Mouse (Mus musculus) kidney, adult 2 months (tissue): ENCODE measurements around the gene BC048403. TPM values are rescaled to one million over a fixed set of nuclear protein-coding genes. Genes with fewer than 3 reads are reported as not detected.
A peak's percentile ranks its signal among the peaks of the same experiment; 100 is the strongest.

Experiments
- DNase-seq: peaks from one replicate; pipeline ENCODE4 v3.0.0; 2021
- H3K27ac ChIP-seq: fragments of 200-500 bp; 2 replicates; pipeline ENCODE4 v1.5.1; 2012; ENCODE audit warnings: low read depth, low read length, control low read depth, inconsistent platforms; ENCODE audit not compliant: insufficient read depth
- H3K27me3 ChIP-seq: fragments of 200-500 bp; replicated peaks from 2 replicates; pipeline ENCODE4 v1.6.1; 2012; ENCODE audit warnings: mild to moderate bottlenecking, moderate library complexity, low read length, inconsistent platforms; ENCODE audit not compliant: control insufficient read depth, insufficient read depth
- H3K36me3 ChIP-seq: fragments of 200-500 bp; 2 replicates; pipeline ENCODE4 v1.6.1; 2012; ENCODE audit warnings: mild to moderate bottlenecking, moderate library complexity, low read length, inconsistent platforms; ENCODE audit not compliant: control insufficient read depth, insufficient read depth
- H3K4me1 ChIP-seq: fragments of 200-500 bp; 2 replicates; pipeline ENCODE4 v1.6.1; 2011; ENCODE audit warnings: low read length; ENCODE audit not compliant: control insufficient read depth, insufficient read depth
- H3K4me3 ChIP-seq: fragments of 200-500 bp; 2 replicates; pipeline ENCODE4 v1.5.1; 2011; ENCODE audit warnings: mild to moderate bottlenecking, low read depth, low read length, control low read depth; ENCODE audit not compliant: insufficient read depth
- CTCF ChIP-seq: fragments of 200-500 bp; conservative IDR thresholded peaks from 2 replicates; pipeline ENCODE4 v1.5.1; 2011; ENCODE audit warnings: low read depth, mild to moderate bottlenecking, control low read depth, low read length, moderate library complexity, mixed read lengths; ENCODE audit not compliant: insufficient read depth, insufficient read length
- POLR2A ChIP-seq: fragments of 200-500 bp; IDR thresholded peaks from one replicate; pipeline ENCODE4 v1.6.1; 2011; ENCODE audit warnings: low read depth, low read length, control low read depth
- WGBS: fragments of 180-500 bp; shearing (Covaris S2); methylation state at CpG from one replicate; pipeline ENCODE4 v1.1.7; 2018; 5-methylcytosine and 5-hydroxymethylcytosine counted together
- polyA plus RNA-seq: library from polyadenylated mRNA; depleted of rRNA; stranded (reverse); fragments of >200 nt; gene quantifications from 2 replicates; pipeline ENCODE4 v1.2.3, GENCODE M21; 2012

Gene BC048403
- polyA plus RNA-seq, 1 experiment: 5.5 TPM

GRCm38 (mm10) chr10:121770624-121771577 is 31.2 kb downstream of the BC048403 start:
- peak; percentile 18 for DNase-seq
- WGBS: 54% methylated on average over 20 of the region's 20 CpGs
- no peaks in the 10 kb centered on the region for H3K36me3 ChIP-seq
- no peak overlapping the region for H3K27ac ChIP-seq
- no peak overlapping the region for H3K4me3 ChIP-seq
- no peaks in the 10 kb centered on the region for H3K4me1 ChIP-seq
- TF ChIP-seq POLR2A (no peak), CTCF (peak; percentile 75)
- no peaks in the 10 kb centered on the region for H3K27me3 ChIP-seq

- 63% methylated on average over 4 of the region's 4 CpGs for WGBS
- Histone ChIP-seq H3K4me3 (no peak overlapping the region), H3K27me3 (no peaks in the 10 kb centered on the region), H3K36me3 (no peaks in the 10 kb centered on the region), H3K27ac (no peak overlapping the region), H3K4me1 (no peaks in the 10 kb centered on the region)
- DNase-seq: peak; percentile 13
- no peak for TF ChIP-seq POLR2A
- no peak for TF ChIP-seq CTCF
Measured at GRCm38 (mm10) chr10:121773813-121774212, 34.1 kb downstream of the BC048403 start.

- TF ChIP-seq POLR2A (no peak), CTCF (no peak)
- Histone ChIP-seq H3K4me3 (no peak overlapping the region), H3K4me1 (no peaks in the 10 kb centered on the region), H3K36me3 (no peaks in the 10 kb centered on the region), H3K27me3 (no peaks in the 10 kb centered on the region), H3K27ac (no peak overlapping the region)
- WGBS: 48% methylated on average over 3 of the region's 3 CpGs
- DNase-seq: no peak
Measured at GRCm38 (mm10) chr10:121775990-121776389, 36.3 kb downstream of the BC048403 start.

GRCm38 (mm10) chr10:121781159-121781558 is 41.4 kb downstream of the BC048403 start:
- Histone ChIP-seq H3K36me3 (no peaks in the 10 kb centered on the region), H3K27ac (no peak overlapping the region)
- 39% methylated on average over 14 of the region's 14 CpGs for WGBS

GRCm38 (mm10) chr10:121788536-121788935 is 48.8 kb downstream of the BC048403 start:
- no peaks in the 10 kb centered on the region for H3K36me3 ChIP-seq
- 65% methylated on average over 3 of the region's 3 CpGs for WGBS
- TF ChIP-seq CTCF: no peak
- H3K27ac ChIP-seq: no peak overlapping the region
- peak; percentile 70 for DNase-seq
- H3K4me1 ChIP-seq: no peaks in the 10 kb centered on the region
- H3K4me3 ChIP-seq: no peak overlapping the region
- H3K27me3 ChIP-seq: no peaks in the 10 kb centered on the region

More at GRCm38 (mm10) chr10:121781159-121781558, 41.4 kb downstream of the BC048403 start:
- TF ChIP-seq CTCF (no peak), POLR2A (no peak)
- Histone ChIP-seq H3K4me1 (no peaks in the 10 kb centered on the region), H3K27me3 (no peaks in the 10 kb centered on the region), H3K4me3 (no peak overlapping the region)
- DNase-seq: peak; percentile 10

- H3K27ac ChIP-seq: no peak overlapping the region
- H3K36me3 ChIP-seq: no peaks in the 10 kb centered on the region
- H3K4me3 ChIP-seq: no peak overlapping the region
- no peaks in the 10 kb centered on the region for H3K27me3 ChIP-seq
- TF ChIP-seq CTCF (no peak), POLR2A (no peak)
- DNase-seq: no peak
- 84% methylated on average over 6 of the region's 6 CpGs for WGBS
- H3K4me1 ChIP-seq: no peaks in the 10 kb centered on the region
Measured at GRCm38 (mm10) chr10:121790078-121790477, 50.3 kb downstream of the BC048403 start.

- TF ChIP-seq POLR2A (no peak), CTCF (no peak)
- no peak overlapping the region for H3K27ac ChIP-seq
- H3K27me3 ChIP-seq: no peaks in the 10 kb centered on the region
- no peaks in the 10 kb centered on the region for H3K4me1 ChIP-seq
- 91% methylated on average over 17 of the region's 17 CpGs for WGBS
- no peak overlapping the region for H3K4me3 ChIP-seq
- no peaks in the 10 kb centered on the region for H3K36me3 ChIP-seq
- no peak for DNase-seq
Measured at GRCm38 (mm10) chr10:121792661-121793060, 52.9 kb downstream of the BC048403 start.
